Mouse (Mus musculus): ENCODE results near the gene Fbxo22.

- peak; percentile 51 for TF ChIP-seq CTCF (IDR thresholded peaks at IDR 0.05; ENCODE audit: extremely low read depth, insufficient read depth, low read length)
- TF ChIP-seq POLR2A (IDR thresholded peaks at IDR 0.05; ENCODE audit: extremely low read depth, insufficient read depth, low read length), result no peak
Observed at GRCm38 (mm10) chr9:55231544-55231943, 22.8 kb downstream of the Fbxo22 start.

Data from cortical plate, adult 2 months (tissue).